Mouse (Mus musculus): ENCODE measurements around the gene Twf2. TPM values are rescaled to one million over a fixed set of nuclear protein-coding genes. Genes with fewer than 3 reads are reported as not detected.

Twf2 gene
- polyA plus RNA-seq (2014; fragmentation: Nextera tagmentation; extraction: Ambion mirVana) = 56.4 and 59.5 TPM in 2 replicates

- Histone ChIP-seq H3K9ac (ENCODE audit: low read length) (peak within 1 kb of the TSS; percentile 58), H3K36me3 (ENCODE audit: control insufficient read depth, insufficient read depth, low read length) (peaks cover 7% of the 10 kb centered on the region), H3K27ac (ENCODE audit: low read depth) (peak within 1 kb of the TSS; percentile 63; the same call in 1 of the 2 replicates), H3K4me2 (ENCODE audit: low read length) (peak within 1 kb of the TSS; percentile 66), H3K4me1 (replicated peaks; ENCODE audit: control insufficient read depth, insufficient read depth, low read length) (peaks cover 29% of the 10 kb centered on the region), H3K9me3 (ENCODE audit: control insufficient read depth, low read length) (no peaks in the 10 kb centered on the region), H3K4me3 (ENCODE audit: low read depth, low read length) (peak within 1 kb of the TSS; percentile 63), H3K27me3 (replicated peaks; ENCODE audit: control insufficient read depth, insufficient read depth, low read length) (no peaks in the 10 kb centered on the region)
- DNase-seq (ENCODE audit: low spot score) = peak; percentile 94
- ATAC-seq (replicated peaks; ENCODE audit: low FRiP score, low TSS enrichment, low read depth) = peak; percentile 88
- 1% methylated on average over 61 of the region's 61 CpGs for WGBS
Measured at GRCm38 (mm10) chr9:106202819-106203636, at the start of gene Twf2. Gene Twf2, plus strand, starts transcription at chr9:106203108.

- H3K4me2 ChIP-seq (ENCODE audit: low read length) = no peak overlapping the region
- peaks cover 22% of the 10 kb centered on the region for H3K27me3 ChIP-seq (replicated peaks; ENCODE audit: control insufficient read depth, insufficient read depth, low read length)
- no peak overlapping the region for H3K4me3 ChIP-seq (ENCODE audit: low read depth, low read length)
- H3K36me3 ChIP-seq (ENCODE audit: control insufficient read depth, insufficient read depth, low read length) = no peaks in the 10 kb centered on the region
- WGBS = 88% methylated on average over 9 of the region's 9 CpGs
- no peaks in the 10 kb centered on the region for H3K9me3 ChIP-seq (ENCODE audit: control insufficient read depth, low read length)
- no peak for DNase-seq (ENCODE audit: low spot score)
- no peak overlapping the region for H3K27ac ChIP-seq (ENCODE audit: low read depth)
- no peaks in the 10 kb centered on the region; the same call in 1 of the 2 replicates for H3K4me1 ChIP-seq (replicated peaks; ENCODE audit: control insufficient read depth, insufficient read depth, low read length)
- no peak overlapping the region for H3K9ac ChIP-seq (ENCODE audit: low read length)
- no peak for ATAC-seq (replicated peaks; ENCODE audit: low FRiP score, low TSS enrichment, low read depth)
Measured at GRCm38 (mm10) chr9:106154106-106154505, 48.8 kb upstream of the Twf2 start.

DNA sequence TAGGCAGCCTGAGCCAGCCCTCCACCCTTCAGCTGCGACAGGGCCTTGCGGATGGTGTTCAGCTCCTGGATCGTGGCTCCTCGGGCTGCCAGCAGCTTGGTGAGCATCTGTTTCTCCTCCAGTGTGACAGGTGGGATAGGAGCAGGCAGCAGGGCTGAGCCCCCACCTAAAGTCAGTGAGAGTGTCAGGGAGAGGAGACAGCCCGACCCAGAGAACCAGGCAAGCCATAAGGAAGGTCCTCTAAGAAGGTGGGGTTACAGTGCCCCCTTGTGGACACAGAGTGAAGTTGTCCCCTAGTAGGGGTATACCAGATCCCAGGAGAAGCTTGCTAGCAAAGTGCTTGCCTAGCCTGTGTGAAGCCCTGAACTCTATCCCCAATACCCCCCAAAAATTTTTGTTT lies 46.5 kb upstream of the Twf2 start:
- no peak overlapping the region for H3K9ac ChIP-seq (ENCODE audit: low read length)
- WGBS = 32% methylated on average over 5 of the region's 5 CpGs
- DNase-seq (ENCODE audit: low spot score) (peak; percentile 60), ATAC-seq (replicated peaks; ENCODE audit: low FRiP score, low TSS enrichment, low read depth) (no peak)
- peaks cover under 1% of the 10 kb centered on the region; the same call in 1 of the 2 replicates for H3K27me3 ChIP-seq (replicated peaks; ENCODE audit: control insufficient read depth, insufficient read depth, low read length)
- no peak overlapping the region for H3K27ac ChIP-seq (ENCODE audit: low read depth)
- H3K36me3 ChIP-seq (ENCODE audit: control insufficient read depth, insufficient read depth, low read length) = no peaks in the 10 kb centered on the region
- no peaks in the 10 kb centered on the region; the same call in 1 of the 2 replicates for H3K4me1 ChIP-seq (replicated peaks; ENCODE audit: control insufficient read depth, insufficient read depth, low read length)
- no peaks in the 10 kb centered on the region for H3K9me3 ChIP-seq (ENCODE audit: control insufficient read depth, low read length)
- H3K4me2 ChIP-seq (ENCODE audit: low read length) = no peak overlapping the region
- no peak overlapping the region for H3K4me3 ChIP-seq (ENCODE audit: low read depth, low read length)

DNA sequence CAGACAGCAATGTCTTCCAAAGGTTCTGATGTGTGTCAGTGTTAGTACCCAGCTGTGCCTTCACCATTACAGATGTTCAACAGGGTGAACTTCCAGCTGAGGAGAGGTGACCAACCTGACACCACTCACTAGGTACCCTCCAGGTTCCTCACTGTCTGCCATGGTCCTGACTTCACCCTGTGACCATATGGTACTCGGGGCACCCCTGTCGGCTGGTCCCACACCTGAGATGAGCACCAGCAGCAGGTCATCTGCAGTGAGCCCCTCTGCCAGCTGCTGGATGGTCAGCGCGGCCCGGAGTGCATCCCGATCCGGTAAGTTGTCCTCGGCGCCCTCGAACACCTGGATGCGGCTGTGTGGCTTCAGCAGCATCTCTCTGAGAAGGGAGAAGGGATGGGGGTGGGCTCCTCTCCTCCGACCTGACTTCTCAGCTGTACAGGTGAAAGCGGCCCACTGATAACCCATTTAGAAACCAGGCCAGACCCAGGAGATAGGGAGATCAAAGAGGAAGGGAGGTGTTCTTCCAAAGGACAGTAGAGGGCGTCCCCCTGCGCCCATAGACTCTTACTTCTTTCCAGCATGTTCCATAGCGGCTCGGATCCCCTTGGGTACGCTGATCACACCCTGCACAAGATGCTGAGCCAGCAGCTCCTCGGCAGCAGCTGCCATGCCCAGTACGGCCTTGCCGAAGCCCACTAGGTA lies 45.8 kb upstream of the Twf2 start:
- Histone ChIP-seq H3K4me3 (ENCODE audit: low read depth, low read length) (no peak overlapping the region), H3K9ac (ENCODE audit: low read length) (no peak overlapping the region), H3K36me3 (ENCODE audit: control insufficient read depth, insufficient read depth, low read length) (no peaks in the 10 kb centered on the region), H3K27ac (ENCODE audit: low read depth) (no peak overlapping the region), H3K4me1 (replicated peaks; ENCODE audit: control insufficient read depth, insufficient read depth, low read length) (no peaks in the 10 kb centered on the region; the same call in 1 of the 2 replicates), H3K4me2 (ENCODE audit: low read length) (no peak overlapping the region), H3K9me3 (ENCODE audit: control insufficient read depth, low read length) (no peaks in the 10 kb centered on the region), H3K27me3 (replicated peaks; ENCODE audit: control insufficient read depth, insufficient read depth, low read length) (no peaks in the 10 kb centered on the region)
- ATAC-seq (replicated peaks; ENCODE audit: low FRiP score, low TSS enrichment, low read depth) (no peak), DNase-seq (ENCODE audit: low spot score) (no peak)
- 81% methylated on average over 21 of the region's 21 CpGs for WGBS

- ATAC-seq (replicated peaks; ENCODE audit: low FRiP score, low TSS enrichment, low read depth) (no peak), DNase-seq (ENCODE audit: low spot score) (no peak)
- Histone ChIP-seq H3K27me3 (replicated peaks; ENCODE audit: control insufficient read depth, insufficient read depth, low read length) (no peaks in the 10 kb centered on the region), H3K4me3 (ENCODE audit: low read depth, low read length) (no peak overlapping the region), H3K36me3 (ENCODE audit: control insufficient read depth, insufficient read depth, low read length) (no peaks in the 10 kb centered on the region), H3K9ac (ENCODE audit: low read length) (no peak overlapping the region), H3K9me3 (ENCODE audit: control insufficient read depth, low read length) (no peaks in the 10 kb centered on the region), H3K4me1 (replicated peaks; ENCODE audit: control insufficient read depth, insufficient read depth, low read length) (no peaks in the 10 kb centered on the region; the same call in 1 of the 2 replicates), H3K27ac (ENCODE audit: low read depth) (no peak overlapping the region), H3K4me2 (ENCODE audit: low read length) (no peak overlapping the region)
- WGBS = 83% methylated on average over 10 of the region's 10 CpGs
Measured at GRCm38 (mm10) chr9:106157623-106157925, 45.3 kb upstream of the Twf2 start.

- WGBS = 66% methylated on average over 6 of the region's 6 CpGs
- no peak within 1 kb of the TSS for H3K27ac ChIP-seq (ENCODE audit: low read depth)
- H3K4me1 ChIP-seq (replicated peaks; ENCODE audit: control insufficient read depth, insufficient read depth, low read length) = no peaks in the 10 kb centered on the region; the same call in 1 of the 2 replicates
- ATAC-seq (replicated peaks; ENCODE audit: low FRiP score, low TSS enrichment, low read depth) (no peak), DNase-seq (ENCODE audit: low spot score) (no peak)
- no peaks in the 10 kb centered on the region for H3K36me3 ChIP-seq (ENCODE audit: control insufficient read depth, insufficient read depth, low read length)
- H3K27me3 ChIP-seq (replicated peaks; ENCODE audit: control insufficient read depth, insufficient read depth, low read length) = no peaks in the 10 kb centered on the region
- no peak within 1 kb of the TSS for H3K4me2 ChIP-seq (ENCODE audit: low read length)
- H3K9me3 ChIP-seq (ENCODE audit: control insufficient read depth, low read length) = no peaks in the 10 kb centered on the region
- H3K4me3 ChIP-seq (ENCODE audit: low read depth, low read length) = no peak within 1 kb of the TSS
- no peak within 1 kb of the TSS for H3K9ac ChIP-seq (ENCODE audit: low read length)
Measured at GRCm38 (mm10) chr9:106158037-106158491, 44.8 kb upstream of the Twf2 start, which contains the start of gene Glyctk. Gene Glyctk, minus strand, starts transcription at chr9:106158138.

GRCm38 (mm10) chr9:106159237-106159636 lies 43.7 kb upstream of the Twf2 start:
- no peak for ATAC-seq (replicated peaks; ENCODE audit: low FRiP score, low TSS enrichment, low read depth)
- no peak for DNase-seq (ENCODE audit: low spot score)
- H3K9me3 ChIP-seq (ENCODE audit: control insufficient read depth, low read length) = no peaks in the 10 kb centered on the region
- no peaks in the 10 kb centered on the region; the same call in 1 of the 2 replicates for H3K4me1 ChIP-seq (replicated peaks; ENCODE audit: control insufficient read depth, insufficient read depth, low read length)
- H3K4me2 ChIP-seq (ENCODE audit: low read length) = peak overlapping the region; percentile 73
- no peak overlapping the region for H3K4me3 ChIP-seq (ENCODE audit: low read depth, low read length)
- H3K27ac ChIP-seq (ENCODE audit: low read depth) = no peak overlapping the region
- no peak overlapping the region for H3K9ac ChIP-seq (ENCODE audit: low read length)
- WGBS = 80% methylated on average over 9 of the region's 9 CpGs
- no peaks in the 10 kb centered on the region for H3K27me3 ChIP-seq (replicated peaks; ENCODE audit: control insufficient read depth, insufficient read depth, low read length)
- no peaks in the 10 kb centered on the region for H3K36me3 ChIP-seq (ENCODE audit: control insufficient read depth, insufficient read depth, low read length)

GRCm38 (mm10) chr9:106159784-106160301 lies 43.1 kb upstream of the Twf2 start:
- Histone ChIP-seq H3K27me3 (replicated peaks; ENCODE audit: control insufficient read depth, insufficient read depth, low read length) (no peaks in the 10 kb centered on the region), H3K9me3 (ENCODE audit: control insufficient read depth, low read length) (no peaks in the 10 kb centered on the region)
- WGBS = 2% methylated on average over 24 of the region's 24 CpGs

More at GRCm38 (mm10) chr9:106159784-106160301, 43.1 kb upstream of the Twf2 start:
- Histone ChIP-seq H3K4me3 (ENCODE audit: low read depth, low read length) (peak overlapping the region; percentile 55), H3K36me3 (ENCODE audit: control insufficient read depth, insufficient read depth, low read length) (no peaks in the 10 kb centered on the region), H3K9ac (ENCODE audit: low read length) (peak overlapping the region; percentile 71), H3K4me1 (replicated peaks; ENCODE audit: control insufficient read depth, insufficient read depth, low read length) (no peaks in the 10 kb centered on the region; the same call in 1 of the 2 replicates), H3K4me2 (ENCODE audit: low read length) (peak overlapping the region; percentile 73), H3K27ac (ENCODE audit: low read depth) (peak overlapping the region; percentile 96)
- peak; percentile 99 for DNase-seq (ENCODE audit: low spot score)
- ATAC-seq (replicated peaks; ENCODE audit: low FRiP score, low TSS enrichment, low read depth) = peak; percentile 86
